Mouse (Mus musculus) kidney, adult 18-20 months (tissue): ENCODE measurements around the gene Arhgef2.
"Not testable (repeated sequence)": the region's sequence is repeated elsewhere in the genome, so short reads cannot be mapped to it uniquely, and the experiment has no call there.

Experiments
- DNase-seq: peaks from one replicate; pipeline ENCODE4 v3.0.0; 2021

Gene Arhgef2

DNA sequence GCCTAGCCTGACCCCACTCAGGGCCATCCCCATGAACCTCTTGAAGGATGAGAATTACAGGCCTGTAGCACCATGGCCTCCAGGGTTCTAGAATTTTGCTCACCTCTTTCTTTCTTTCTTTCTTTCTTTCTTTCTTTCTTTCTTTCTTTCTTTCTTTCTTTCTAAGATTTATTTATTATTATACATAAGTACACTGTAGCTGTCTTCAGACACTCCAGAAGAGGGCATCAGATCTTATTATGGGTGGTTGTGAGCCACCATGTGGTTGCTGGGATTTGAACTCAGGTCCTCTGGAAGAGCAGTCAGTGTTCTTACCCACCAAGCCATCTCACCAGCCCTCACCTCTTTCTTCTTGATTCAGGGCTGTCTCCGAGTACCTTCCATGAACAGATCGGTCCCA, at the start of gene Arhgef2:
Gene Arhgef2 (plus strand): TSS at position 301 of the 400 bp plus-strand sequence.
- DNase-seq, result not testable (repeated sequence)

DNA sequence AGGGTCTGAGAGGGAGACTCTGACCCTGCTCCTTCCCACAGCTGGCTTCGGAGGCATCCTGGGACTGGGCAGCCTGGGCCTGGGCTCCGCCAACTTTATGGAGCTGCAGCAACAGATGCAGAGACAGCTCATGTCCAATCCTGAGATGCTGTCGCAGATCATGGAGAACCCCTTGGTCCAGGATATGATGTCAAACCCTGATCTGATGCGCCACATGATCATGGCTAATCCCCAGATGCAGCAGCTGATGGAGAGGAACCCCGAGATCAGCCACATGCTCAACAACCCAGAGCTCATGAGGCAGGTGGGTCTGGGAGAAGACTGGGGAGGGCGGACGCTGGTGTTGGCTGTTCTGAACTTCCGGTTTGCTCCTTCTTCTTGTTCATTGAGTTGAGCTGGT, 49.1 kb upstream of the Arhgef2 start:
- no peak for DNase-seq

DNA sequence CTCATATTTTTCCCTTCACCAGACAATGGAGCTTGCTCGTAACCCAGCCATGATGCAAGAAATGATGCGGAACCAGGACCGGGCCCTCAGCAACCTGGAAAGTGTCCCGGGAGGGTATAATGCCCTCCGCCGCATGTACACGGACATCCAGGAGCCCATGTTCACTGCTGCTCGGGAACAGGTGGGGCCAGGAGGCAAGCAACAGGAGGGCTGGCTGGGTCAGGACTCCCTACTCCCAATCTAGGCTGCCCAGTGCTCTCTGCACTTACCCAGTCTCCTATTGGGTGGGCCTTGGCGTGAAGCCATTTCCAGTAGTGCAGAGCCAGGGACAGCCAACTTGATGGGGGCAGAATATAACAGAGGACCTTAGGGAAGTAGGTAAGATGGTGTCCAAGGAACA, 46.2 kb upstream of the Arhgef2 start:
- no peak for DNase-seq

DNA sequence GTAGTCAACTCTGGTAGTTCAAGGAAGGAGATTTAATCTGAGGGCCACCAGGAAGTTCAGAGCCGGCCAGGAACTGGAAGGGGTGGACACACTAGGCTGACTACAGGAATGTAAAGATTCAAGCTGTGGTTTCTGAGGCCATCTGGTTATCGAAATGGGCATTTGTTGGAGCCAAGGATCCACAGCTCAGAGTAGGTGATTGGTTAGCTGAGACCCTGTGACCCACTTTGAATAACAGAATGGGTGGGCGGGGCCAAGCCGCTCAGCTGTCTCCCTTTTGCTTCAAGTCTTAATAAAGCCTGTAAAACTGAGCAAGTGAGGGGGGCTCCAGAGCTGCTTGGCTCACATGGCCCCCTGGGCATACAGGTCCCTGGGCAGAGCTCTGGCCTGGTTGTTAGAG, 43.8 kb upstream of the Arhgef2 start:
- peak; percentile 33 for DNase-seq

DNA sequence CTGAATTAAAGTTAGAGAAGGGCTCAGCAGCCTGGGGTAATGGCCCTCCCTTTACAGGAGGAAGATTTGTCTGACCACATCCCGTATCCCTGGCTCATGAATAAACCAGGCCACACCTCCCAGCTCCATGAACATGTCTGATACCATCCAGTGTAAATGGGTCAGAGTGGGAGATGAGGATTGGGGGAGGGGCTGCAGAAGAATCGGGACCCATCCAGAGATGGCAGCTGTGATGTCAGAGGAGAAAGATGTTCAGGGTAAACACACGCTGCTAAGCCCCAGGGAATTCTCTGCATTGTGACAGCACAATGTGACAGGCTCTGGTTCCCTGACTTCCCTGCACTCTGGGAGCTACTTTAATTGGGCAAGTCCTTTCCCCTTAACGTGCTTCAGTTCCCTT, 42.3 kb upstream of the Arhgef2 start:
- no peak for DNase-seq

DNA sequence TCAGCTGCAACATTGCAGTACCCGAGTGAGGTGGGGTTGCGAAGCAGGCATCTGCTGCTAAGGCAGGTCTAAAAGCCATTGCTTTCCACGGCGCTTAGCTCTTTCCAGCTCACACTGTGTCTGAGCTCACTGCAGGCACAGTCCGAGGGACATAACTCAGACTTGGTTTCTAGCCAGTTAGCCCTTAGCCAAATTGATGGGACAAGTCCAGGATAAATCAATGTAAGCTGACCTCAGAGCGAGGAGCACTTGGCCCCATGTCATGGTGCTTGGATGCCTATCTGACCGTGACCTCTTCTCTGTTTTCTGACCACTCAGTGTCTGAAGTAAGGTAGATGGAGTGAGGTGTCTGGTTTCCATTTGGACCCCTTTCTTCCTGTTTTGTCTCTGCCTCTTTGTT, 41.8 kb upstream of the Arhgef2 start:
- DNase-seq, result no peak

DNA sequence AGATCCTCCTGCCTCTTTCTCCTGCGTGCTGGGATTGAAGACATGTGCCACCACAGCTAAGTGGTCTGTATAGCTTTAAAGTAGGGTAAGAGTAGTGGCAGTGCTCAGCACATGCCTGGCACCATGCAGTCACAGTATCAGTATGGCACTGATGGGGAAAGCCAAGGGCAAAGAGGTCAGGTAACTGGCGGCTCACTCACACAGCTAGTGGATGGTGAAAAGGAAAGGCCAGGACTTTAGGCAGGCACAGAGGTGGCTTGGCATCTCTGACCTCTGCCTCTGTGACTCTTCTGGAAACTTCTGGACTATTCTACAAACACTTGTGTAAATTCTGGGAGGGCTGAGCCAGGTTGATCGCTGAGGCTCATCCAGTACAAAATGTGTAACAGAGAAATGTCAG, 39.6 kb upstream of the Arhgef2 start:
- no peak for DNase-seq

DNA sequence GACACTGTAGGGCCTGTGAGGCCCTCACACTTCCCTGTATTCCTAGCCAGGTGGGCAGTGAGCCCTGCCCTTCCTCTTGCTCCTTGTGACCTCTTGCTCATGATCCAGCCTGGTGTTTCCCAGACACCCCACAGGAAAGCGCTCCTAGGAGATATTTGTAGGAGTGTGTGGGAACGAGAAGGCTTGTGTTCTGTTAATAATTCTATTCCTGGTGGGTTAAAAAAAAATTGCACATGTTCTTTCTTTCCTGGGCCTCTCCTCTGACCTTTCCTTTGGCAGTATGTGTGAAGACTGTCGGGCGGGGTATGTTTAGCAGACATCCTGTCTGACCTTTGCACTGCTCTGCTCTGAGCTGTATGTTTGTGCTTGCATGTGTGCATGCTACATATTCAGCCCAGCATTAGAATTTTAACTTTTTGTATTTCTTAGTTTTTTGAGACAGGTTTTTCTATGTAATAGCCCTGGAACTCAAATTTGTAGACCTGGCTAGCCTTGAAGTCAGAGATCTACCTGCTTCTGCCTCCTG, 39.2 kb upstream of the Arhgef2 start:
- DNase-seq, result no peak

DNA sequence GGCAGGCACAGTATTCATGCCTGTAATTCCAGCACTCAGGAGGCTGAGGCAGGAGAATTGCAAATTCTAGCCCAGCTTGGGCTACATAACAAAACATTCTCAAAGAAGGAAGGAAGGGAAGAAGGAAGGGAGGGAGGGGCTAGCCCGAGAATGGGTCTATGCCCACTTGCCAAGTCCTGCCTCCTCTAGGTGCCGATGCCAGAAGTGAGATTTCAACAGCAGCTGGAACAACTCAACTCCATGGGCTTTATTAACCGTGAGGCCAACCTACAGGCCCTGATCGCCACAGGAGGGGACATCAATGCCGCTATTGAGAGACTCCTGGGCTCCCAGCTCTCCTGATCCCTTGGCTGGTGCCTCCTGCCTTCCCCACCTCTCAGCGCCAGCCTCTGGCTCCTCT, 37.9 kb upstream of the Arhgef2 start:
- DNase-seq, result no peak

DNA sequence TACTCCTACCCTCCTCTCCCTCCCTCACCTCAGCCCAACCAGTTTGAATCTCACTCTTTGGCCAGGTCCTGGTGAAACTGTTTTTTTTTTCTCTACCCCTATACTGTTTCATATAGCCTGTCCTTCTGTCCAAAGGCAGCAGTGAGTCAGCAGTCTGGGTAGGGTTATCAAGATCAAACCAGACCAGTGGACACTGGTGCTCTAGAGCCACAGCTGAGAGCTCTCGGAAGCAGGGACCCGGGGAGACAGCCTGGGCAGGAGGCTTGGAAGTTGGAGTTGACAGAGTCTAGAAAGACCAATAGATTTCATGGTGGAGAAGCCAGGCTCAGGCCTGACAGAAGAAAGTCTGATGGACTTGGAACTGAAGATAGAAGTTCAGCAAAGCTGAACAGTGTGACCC, 37.2 kb upstream of the Arhgef2 start:
- no peak for DNase-seq

DNA sequence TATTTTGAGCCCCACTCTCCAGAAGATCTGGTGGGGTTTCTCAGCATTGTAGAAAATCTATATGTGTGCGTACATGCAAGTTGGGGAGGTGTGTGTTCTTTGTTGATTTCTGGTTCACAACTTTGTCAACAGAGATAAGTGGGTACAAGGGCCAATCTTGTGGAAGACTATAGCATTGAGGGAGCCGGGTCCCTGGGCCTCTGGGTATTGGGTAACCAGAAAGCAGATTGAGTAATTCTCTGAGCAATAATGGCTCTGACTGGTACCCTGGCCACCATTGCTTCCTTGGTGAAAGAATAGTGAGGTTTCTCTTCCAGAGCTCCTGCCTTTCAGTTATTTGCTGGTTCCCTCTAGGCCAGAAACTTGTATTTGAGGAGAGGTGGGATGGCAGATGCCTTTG, 36.7 kb upstream of the Arhgef2 start:
- DNase-seq, result no peak

DNA sequence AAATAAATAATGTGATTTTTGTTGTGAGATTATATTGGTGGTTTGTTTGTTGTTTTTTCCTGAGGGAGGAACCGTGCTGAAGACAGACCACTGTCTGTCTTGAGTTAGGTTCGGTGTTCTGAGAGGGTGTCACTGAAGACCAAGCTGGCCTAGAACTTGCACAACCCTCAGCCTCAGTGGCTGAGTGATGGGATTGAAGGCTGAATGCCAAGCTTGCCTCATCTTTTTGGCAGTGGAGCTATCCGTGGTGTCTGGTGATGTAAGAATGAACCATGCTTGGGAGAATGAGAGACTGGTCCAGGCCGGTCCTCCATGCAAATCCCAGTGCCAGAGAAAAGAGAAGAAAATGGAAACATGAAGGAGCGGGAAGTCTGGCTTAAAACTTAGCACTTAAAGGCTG, 36.1 kb upstream of the Arhgef2 start:
- DNase-seq, result no peak

DNA sequence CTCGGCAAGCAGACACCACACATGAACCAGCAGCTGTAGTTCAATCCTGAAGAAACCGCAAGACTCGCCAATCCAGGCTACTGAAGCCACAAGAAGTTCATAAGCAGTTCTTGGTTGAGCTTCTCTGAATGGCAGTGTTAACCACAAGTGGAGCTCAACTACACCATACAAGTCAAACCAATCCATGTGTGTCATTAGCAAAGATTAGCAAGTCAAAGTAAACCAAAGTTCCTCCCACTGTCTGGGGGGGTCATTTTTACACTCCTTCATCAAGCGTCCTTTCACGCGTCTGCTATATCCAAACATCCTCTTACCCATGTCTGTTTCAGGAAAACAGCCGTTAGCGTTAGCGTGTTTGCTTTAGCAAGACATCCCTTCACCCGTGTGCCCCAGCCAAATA, 35.4 kb upstream of the Arhgef2 start:
- no peak for DNase-seq

DNA sequence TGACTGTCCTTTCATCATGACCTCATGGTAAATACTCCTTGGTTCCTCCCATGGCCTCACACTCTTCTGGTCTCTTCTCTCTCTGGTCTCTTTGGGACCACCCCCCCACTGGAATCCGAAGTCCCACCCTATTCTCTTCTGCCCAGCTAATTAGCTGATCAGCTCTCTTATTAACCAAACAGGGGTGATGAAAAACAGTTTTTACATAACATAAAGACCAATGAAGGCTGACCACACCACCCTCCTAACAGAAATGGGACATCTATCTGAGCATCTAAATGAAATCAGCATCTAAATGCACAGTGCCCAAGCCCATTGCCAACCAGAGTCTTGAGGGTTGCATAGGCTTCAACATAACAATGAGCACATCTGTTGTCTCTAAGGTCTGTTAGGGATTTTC, 33.9 kb upstream of the Arhgef2 start:
- DNase-seq, result no peak

DNA sequence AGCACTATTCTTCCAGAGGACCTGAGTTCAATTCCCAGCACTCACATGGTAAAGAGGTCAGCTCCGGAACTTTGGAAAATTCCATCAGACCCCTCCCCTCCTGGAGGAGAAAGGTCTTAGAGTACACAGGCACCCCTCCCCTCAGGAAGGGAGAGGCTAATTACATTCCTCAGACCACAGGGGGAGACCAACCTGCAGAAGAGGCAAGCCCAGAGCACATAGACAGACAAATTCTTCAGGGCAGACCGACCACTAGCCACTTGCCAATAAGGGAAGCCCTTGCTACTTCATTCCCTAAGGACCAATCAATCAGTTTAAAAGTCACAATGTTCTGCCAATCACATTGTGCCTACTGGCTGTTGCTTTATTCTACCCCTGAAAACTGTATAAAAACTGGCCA, 32.9 kb upstream of the Arhgef2 start:
- no peak for DNase-seq

DNA sequence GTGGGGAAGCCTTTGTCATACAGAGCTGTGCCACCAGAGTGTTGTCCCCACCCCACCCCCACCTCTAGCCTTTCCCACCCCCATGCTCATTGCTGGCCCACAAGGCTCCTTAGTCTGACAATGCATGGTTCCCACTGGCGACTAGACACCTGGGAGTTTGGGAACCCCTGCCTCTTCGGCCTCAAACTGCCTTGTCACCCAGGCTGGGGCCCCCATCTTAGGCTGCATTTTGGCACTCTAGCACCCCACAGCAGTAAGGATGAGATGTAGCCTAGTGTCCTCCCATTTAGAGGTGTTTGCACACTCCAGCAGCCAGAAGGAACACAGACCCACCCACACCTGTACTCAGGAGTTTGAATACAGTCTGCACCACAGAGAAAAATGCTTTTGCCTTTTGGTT, 32.0 kb upstream of the Arhgef2 start:
- DNase-seq, result no peak

DNA sequence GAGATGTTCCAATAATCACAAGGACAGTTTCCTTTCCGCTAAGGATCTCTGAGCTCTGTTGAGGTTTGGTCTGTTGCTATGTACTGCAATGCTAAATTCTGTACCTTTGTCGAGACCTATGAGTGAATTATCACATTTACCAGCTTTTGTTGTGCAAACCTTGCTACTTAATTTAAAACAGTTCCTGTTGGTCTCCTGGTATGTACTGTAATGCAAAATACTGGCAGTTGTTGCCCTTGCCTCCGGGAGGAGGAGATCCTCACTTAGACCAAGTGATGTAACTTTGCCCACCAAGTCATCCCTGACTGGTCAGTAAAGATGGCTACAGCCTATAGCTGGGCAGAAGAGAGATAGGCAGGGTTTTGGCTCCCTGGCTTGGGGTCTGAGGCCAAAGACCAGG, 30.2 kb upstream of the Arhgef2 start, which contains the start of gene Ssr2:
Gene Ssr2 (plus strand): TSS at position 337 of the 400 bp plus-strand sequence.
- no peak for DNase-seq

DNA sequence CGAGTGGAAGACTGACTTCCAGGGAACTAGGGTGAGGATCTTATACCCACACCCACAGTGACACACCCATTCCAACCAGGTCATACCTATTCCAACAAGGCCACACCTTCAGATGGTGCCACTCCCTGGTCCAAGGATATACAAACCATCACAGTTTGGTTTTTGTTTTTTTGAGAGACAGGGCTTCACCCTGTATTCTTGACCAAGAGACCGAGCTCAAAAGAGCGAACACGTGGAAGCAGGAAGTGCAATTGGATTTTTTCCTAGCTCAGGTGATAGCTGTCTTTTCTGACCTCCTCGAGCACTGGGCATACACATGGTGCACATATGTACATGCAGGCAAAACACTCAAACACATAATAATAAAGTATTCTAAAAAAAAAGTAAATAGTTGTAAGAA, 27.9 kb upstream of the Arhgef2 start:
- DNase-seq, result not testable (repeated sequence)

DNA sequence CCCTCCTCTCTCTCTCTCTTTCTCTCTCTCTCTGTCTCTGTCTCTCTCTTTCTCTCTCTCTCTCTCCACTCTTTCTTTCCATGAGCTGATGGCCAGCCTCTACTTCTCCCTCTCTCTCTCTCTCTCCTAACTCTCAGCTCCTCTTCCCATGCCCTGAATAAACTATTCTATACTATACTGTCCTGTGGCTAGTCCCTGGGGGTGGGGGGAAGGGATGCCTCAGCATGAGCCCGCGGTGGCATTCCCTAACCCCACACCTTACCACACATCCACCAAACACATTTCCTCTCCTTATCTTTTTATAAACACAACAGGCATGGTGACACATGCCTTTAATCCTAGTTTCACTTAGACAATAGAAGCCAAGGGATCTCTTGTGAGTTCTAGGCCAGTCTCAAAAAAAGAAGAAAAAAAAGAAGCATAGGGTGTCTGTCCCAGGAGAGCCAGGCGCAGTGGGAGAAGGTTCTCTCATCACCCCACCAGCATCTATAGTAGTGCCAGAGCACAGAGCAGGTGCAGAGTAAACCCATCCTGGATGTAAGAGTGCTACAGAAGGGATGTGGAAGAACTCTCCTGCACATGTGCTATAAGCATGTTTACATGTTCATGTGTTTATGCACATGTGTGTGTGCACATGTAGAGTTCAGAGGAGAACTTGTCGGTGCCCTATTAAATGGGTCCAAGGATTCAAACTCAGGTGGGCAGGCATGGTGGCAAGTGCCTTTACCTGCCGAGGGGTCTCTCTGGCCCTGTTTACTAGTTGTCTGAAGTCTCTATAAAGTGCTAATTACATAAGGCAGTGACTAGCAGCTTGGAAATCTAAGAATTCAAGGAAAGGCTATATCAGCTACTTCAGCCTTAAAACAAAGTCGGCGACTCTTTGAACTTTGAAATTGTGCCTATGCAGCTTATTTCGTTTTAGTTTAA, 27.0 kb upstream of the Arhgef2 start:
- no peak for DNase-seq

DNA sequence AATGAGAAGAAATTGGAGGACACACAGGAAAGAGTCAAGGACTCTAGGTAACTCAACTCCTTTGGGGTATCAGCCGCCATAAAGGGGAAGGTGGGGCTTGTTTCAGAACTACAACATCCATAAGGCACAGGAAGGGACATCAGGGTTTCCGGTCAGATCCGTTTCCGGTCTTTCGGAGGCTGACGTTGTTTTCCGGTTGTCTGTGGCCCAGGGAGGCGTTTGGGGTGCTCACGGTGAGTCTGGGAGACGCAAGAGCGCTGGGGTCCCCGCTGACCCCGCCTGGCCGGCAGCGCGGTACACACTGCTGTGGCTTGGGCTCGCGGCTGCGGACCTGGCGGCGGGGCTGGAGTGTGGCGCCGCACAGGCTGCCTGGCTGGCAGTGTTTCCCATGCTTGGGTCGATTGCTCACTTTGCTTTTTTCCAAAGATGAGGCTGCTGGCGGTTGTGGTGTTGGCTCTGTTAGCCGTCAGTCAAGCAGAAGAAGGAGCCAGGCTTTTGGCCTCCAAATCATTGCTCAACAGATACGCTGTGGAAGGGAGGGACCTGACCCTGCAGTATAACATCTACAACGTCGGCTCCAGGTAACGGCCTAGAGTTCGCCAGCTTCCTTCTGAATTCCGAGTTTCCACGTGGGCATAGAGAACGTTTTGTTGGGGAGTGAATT, 26.2 kb upstream of the Arhgef2 start:
- peak; percentile 80 for DNase-seq

DNA sequence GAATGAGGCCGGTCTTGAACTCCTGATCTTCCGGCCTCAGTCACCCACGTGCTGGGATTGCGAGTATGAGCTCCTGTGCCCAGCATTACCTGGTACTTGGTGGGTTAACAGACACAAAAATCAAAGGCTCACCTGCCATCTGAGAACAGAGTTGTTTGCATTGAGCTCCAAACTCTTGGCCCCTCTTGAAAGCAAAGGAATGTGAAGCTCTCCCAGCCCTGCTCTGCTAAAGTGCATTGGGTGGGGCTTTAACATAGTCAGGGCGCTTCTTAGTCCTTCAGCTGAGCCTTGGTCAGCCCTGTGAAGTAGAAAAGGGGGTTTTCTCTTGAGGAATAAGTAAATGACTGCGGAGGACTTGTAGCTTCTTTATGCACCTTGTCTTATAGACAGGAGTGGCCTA, 20.0 kb upstream of the Arhgef2 start:
- no peak for DNase-seq

DNA sequence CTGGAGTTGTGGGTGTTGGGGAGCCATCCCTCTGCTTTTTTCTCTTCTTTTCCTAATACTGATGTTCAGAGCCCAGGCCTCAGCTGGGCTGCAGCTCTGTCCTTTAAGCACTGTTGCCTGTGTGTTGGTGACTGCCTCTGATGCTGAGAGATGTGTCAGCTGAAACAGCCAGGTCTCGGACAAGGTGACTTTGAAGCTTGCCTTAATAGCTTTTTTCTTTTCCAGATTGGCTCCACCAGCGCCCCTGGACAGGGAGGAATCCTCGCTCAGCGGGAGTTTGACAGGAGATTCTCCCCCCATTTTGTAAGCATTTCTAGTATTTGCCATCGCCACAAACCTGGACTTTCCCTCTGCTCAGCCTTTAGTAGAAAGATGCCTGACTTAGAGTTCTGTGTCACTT, 19.1 kb upstream of the Arhgef2 start:
- no peak for DNase-seq

DNA sequence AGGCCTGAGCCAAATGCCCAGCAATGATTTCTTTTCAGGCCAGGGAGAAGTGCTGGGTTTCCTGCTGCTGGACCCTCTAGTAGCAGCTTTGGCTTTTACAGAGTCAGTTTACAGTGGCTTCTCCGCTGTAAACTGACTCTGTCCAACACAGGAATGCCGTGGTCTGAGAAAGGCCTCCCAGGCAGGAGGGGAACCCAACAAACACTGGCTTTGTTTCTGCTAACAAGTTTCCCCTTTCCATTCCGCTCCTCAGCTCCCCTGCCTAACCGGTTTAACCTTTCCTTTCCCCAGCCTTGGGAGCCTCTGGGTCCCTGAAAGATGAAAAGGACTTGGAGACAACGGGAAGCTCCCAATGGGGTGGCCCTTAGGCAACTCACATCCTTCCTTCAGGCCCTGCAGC, 15.5 kb upstream of the Arhgef2 start:
- DNase-seq, result no peak

DNA sequence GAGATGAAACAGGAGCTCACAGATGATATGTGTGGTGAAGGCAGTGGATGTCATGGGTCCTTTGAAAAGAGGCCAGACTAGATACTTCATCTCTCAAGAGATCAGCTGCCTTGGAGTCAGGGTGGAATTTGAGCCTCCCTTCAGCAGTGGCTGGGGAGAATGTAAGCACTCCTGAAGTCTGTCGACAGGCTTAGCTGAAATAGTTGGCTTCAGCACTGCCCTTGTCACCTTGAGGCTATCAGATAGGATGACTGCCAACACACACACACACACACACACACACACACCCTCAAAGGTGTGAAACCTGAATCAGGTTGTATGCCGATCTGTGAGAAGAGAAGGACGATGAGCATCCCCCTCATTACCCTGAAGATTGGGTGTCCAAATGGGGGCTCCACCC, 14.7 kb upstream of the Arhgef2 start:
- no peak for DNase-seq
